Mouse (Mus musculus) cerebellum, postnatal 4 days (tissue): ENCODE results near the gene Fgfr2.

Experiments
- DNase-seq, 2 experiments: peaks; one replicate each; pipeline ENCODE4 v3.0.0; 2022; ENCODE audit warnings: low spot score in 2 of 2, mixed read lengths in 1 of 2

Gene Fgfr2

DNA sequence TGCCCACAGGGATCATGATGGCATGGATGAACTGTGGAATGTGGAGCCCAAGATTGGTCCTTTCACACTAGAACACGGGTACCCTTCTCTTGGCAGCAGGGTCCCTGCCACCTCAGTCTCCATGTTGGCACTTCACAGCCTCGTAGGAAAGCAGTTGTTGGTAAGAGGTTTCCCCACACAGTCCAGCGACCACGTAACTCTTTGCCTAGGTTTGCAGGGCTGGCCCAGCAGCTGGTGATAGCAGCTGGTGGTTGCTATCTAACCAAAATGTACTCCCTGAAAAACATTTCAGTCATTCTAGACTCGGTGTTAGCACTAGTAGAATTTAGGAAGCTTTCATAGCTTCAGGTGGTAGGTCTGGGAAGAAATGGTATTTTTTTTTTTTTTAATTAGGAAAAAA lies 2464.0 kb downstream of the Fgfr2 start:
- DNase-seq, result no peak

DNA sequence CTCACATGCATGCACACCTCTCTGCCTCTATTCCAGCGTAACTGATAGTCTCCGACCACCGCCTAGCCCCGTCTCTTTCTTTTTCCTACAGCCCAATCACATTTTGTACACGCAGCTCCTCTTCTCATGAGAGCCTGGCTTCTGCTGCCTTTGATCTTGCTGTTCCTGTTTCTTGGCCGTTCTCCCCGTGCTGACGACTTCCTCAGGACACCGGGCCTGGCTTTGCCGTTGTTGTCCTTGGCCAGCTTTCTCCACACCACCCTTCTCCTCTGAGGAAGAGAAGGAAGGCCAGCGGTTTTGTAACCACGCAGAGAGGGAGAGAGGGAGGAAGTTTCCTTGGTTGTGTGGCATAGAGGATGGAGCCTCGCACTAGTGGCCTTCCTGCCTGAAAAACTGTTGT lies 2465.4 kb downstream of the Fgfr2 start:
- DNase-seq, result no peak

DNA sequence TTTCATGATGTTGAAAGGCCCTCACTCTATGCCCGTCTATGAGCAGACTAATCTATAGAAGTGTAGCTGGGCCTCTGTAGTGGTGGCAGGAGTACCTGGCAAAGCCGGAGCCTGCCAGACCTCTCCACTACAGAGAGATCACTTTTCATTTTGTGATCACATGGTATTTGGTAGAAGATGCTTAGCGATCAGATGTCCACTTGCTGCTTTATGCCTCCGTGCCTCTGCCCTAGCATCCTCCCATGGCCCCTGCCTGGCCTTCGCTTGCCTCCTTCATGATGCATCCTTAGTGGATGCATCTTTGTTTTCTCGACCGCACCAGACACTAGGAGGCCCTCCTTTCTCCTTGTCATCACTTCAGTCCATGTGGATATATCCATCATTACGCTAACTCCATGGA lies 2466.2 kb downstream of the Fgfr2 start:
- DNase-seq, result no peak

DNA sequence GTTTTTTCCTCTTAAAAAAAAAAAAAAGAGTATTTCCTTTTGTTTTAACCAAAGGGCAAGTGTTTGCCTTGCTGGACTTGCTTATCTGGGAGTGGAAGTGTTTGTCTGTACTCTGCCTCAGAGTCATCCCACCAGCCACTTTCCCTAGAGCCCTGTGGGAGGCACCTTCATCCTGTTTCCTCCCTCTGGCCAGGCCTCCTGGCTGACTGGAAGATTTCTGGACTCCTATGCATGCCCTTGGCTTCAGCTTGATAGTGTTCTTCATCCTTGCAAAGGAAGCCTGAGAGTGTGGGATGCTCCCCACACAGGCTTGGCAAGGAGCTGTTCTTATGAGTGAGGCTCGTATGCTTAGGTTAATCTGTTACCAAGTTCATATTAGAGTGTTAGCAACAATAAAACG lies 2468.6 kb downstream of the Fgfr2 start:
- no peak for DNase-seq

DNA sequence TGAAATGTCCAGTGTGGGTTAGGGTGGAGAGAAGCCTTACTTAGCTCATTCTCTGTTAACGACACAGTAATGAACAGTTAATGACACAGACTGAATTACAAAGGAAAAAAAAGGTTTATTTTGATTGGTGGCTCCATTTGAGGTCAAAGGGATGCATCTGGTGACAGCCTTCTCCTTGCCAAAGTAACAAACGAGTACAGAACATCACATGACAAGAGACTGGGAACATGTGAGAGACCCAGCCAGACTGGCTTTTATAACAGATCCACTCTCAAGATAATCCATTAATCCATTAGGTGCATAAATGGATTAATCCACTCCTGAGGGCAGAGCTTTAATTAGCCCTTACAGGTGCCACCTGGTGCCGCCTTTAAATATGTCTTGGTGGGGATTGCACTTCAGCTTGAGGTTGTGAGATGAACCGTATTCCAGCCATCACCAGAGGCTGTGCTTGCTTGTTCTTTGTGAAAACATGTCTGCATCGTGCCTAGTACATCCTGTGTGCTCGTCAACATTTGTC lies 2470.1 kb downstream of the Fgfr2 start:
- no peak for DNase-seq

DNA sequence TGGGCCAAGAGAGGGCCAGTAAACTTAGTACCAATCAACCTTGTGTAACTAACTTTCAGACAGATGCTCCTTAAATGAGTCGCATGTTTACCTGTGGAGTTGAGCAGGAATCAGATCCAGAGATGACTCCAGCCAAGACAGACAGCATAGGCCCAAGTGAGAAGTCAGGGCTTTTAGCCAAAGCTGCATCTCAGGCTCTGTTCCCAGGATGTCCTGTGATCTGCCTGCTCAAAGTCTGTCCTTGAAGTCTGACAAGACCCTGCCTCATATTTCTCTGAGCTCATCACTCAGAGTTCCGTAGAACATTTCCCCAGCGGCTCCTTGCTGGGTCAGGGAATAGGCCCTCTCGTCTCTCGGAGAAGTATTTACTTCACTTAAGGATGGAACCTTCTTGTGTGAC lies 2472.5 kb downstream of the Fgfr2 start:
- no peak for DNase-seq

DNA sequence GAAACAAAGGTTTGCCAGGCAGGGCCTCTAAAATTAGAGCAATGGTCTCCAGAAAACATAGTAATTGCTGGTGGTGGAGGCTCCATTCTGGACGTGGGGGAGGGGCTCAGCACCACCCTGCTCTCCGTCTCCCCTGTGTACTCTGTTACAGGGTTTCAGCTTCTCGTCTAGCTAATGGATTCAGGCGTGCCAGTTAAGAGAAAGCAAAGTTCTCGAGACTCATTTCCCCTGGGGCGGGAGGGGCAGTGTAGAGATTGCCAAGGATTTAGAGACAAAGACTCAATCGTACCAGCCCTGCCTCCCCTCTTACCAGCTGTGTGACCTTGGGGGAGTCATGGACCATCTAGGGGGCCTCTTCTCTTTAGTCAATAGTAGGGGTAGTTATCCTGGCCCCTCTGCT lies 2473.9 kb downstream of the Fgfr2 start:
- no peak for DNase-seq

DNA sequence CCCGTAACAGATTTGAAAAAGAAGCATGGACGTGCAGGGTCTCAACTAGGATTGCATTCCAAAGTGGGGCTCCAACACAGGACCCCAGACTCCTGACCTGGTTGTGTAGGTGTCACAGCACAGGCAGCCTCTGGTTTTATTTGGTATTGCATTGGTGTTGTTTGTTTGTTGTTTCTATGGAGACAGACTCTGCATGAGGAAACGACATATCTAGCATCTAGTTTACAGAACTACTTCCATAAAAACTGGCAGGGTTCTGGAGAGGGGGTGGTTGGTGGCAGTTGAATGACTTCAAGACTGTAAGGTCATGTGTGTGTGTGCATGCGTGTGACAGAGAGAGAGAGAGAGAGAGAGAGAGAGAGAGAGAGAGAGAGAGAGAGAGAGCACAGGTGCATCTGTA lies 2475.1 kb downstream of the Fgfr2 start:
- no peak for DNase-seq

DNA sequence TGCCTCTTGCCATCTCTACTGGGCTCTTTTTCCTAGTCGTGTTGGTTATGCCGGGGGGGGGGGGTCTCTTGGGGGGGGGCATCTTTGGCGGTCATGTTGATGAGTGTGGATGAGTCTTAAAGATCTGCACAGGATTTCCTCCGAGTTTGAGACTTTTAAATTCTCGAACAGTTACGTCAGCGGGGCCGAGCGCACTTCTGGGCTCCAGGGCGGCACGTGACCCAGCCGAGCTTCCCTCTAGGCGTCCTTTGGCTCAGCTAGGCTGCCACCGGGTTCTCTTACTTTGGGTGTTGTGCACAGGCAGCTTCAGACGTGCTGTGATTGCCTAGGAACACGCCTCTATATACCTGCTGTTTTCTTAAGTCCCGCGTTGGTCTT lies 2476.4 kb downstream of the Fgfr2 start:
- no peak for DNase-seq

DNA sequence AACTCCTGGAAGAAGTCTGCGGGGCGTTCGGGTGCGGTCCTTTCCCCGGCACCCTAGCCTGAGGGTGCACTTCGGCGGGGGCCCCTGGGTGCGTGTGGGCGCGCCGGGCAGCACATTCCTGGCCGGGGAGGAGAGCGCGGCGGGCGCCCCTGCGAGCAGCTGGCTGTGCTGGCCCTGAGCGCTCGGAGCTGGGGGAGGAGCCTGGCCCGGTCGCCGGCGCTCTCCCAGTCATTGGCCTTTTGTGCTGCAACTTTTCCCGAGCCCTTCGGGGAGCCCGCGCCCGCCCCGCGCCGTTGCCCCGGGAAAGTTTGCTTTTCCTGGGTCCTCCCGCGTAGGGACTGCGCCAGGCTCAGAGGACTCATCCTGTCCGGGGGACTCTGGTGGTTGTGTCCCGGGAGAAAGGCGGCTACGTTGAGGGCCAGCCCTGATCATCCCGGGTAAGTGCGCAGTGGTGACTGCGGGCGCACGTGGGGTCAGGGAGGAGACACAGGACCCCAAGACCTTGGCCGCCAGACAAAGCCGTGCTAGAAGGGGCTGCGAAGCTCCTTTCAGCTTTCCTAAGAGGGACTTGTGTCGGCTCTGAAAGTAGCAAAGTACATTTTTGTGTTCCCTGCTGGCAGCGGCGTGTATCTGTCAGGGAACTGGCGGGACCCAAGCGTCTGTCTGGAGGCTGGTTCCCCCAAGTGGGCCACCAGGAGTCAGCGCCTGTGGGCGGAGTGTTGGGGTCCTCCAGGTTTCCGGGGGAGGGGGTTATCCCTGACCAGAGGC lies 2477.0 kb downstream of the Fgfr2 start:
- DNase-seq, result peak in 1 of 2 experiments; percentile 30

DNA sequence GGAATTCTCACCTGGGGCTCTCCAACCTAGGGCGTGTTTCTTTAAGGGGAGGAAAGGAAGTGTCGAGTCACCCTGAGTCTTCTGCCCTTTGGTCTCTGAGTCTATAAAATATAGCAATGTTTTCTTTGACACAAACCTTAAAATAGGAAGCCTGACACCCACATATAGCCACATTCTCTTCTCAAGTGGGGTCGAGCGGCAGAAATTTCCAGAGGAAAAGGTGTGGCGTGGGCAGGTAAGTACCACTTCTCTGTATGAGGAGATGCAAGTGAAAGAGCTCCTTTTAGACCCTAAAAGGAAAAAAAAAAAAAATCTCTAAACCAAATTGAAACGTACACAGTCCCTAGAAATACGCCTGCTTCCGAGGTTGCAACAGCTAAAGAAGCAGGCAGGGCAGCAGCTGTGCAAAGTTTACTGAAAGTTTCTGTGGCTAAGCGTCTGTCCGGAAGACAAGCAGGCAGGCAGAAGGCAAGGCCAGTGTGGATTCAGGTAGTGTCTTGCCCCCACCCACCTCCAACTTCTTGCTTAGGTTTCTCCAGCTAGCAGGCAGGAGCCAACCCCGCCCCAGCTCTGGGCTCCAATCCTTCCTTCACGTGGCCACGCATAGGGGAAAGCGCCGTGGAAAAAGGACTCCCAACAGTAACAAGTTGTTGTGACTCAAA lies 2477.7 kb downstream of the Fgfr2 start:
- DNase-seq, result no peak

DNA sequence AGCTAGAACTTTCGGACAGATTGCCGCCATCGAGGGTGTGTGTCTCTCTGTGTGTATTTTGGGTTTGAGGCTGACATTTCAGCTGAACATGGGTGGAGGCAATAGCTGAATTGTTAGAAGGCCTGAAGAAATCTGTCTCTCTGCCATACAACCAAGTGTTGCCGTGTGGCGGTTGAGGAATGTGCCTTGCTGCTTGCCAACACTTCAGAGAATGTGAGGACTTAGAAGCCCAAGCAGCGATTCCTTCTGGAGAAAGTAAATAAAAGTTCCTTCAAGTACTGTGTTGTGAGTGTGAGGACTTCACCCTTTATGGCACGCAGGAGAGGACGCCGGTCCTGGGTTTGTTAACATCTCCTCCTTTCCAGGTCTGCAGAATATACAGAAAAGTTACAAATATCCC lies 2482.5 kb downstream of the Fgfr2 start:
- no peak for DNase-seq

DNA sequence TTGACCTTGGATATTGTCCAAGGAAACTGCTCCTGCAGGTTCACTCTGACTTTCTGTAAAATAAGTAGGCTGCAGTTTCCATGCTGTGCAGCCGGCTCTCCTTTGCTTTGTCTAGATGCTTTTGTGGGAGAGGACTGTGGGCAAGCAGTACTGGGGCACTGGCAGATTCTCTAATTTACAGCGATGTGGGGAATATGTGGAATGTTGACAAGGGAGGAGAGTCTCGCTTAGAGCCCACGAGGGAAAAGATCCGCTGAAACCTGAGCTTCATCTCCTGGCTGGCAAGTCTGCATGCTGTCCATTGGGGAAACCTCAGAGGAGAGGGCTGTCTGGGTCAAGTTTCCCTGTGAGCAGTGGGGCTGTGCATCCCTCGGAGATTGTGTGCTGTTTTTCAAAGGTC lies 2485.3 kb downstream of the Fgfr2 start:
- DNase-seq, result no peak

DNA sequence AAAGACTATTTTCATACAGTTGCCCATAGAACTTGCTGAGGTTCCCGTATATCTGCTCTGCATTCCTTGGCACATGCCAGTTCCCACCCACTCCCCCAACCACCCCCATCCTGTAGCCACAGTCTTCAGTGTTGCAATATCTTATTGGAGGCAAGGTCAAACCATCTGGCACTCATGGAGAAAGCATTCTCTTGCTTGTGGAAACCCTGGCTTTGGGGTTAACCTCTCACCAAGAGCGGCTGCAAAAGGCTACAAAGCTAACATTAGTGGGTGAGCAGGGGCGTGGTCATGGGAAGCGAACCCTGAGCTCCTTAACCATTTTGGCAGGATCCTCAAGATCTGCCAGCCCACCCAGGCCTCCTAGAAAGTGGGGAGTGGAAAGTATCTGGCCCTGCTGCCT lies 2486.2 kb downstream of the Fgfr2 start:
- no peak for DNase-seq

DNA sequence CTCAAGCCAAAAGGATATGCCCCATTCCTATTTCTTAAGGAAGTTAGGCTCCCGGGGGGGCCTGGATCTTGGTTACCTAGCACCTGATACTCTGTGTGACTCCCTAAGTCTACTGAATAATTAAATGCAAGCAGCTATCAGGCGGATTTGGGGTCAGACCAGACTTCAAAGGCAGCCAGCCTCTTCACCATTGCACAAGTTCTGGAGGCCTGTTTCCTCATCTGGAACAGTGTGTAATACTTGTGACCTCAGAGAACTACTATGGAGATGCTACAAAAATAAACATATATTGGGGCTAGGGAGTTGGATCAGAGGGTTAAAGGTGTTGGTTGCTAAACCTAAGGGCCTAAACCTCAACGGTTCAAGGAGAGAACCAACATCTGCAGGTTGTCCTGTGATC lies 2486.9 kb downstream of the Fgfr2 start:
- DNase-seq, result no peak

DNA sequence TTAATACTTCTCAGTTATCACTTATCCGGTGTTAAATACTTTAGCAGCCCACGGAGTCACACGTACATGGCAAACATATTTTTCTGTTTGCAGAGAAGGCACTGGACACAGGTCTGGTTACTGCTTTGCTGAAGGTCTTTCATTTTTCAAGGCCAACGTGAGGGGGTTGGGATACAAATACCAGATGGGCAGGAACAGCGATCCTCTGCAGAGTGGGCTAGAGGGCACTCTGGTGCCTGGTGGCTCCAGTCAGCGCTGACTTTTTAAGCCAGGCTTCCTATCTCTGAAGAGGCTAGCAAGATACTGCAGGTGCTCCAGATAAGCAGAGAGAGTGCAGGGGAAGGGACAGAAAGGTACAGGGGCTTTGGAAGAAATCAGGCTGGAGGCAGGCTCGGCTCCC lies 2487.9 kb downstream of the Fgfr2 start:
- no peak for DNase-seq

DNA sequence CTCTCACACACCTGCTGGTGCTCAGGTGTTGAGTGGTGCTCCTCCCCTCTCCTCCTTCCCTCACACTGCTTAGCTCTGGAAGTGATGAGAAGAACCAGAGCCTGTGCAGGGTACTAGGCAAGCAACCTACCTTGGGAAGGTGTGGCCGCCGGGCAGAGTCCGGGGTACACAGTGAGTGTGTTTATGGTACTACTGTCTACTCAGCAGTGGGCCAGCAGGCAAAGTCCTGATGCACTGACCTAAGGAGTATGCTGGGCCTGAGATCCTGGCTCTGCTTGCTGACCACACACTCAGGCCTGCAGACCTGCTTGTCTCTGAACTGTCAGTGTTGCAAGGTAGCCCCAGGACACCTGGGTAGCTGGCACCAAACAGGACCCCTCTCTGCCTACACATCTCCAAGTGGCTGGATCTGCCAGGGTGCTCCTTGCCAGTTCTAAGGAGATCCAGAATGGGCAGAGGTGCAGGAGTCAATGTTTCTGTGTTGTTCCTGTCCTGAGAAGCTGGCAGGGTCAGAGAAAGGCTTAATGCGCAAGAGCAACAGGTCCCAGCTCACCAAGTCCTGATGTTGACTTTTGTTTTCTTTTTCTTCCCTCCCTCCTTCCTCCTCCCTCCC lies 2488.8 kb downstream of the Fgfr2 start:
- no peak for DNase-seq

DNA sequence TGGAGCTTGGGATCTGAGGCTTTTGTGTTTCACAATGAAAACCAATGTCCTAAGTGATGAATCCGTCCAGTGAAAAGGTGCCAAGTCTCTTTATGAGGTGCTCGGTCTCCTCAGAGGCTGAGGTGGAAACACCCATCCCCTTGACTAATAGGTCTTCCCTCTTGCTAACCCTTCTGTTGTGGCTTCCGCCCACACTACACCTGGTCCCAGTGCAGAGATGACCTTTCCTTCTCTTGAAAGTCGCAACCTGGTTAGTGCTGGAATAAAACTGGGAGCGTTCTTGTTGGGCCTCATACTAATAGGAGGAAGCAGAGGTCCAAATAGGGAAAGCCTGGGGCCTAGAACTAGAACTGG lies 2490.8 kb downstream of the Fgfr2 start:
- DNase-seq, result no peak

DNA sequence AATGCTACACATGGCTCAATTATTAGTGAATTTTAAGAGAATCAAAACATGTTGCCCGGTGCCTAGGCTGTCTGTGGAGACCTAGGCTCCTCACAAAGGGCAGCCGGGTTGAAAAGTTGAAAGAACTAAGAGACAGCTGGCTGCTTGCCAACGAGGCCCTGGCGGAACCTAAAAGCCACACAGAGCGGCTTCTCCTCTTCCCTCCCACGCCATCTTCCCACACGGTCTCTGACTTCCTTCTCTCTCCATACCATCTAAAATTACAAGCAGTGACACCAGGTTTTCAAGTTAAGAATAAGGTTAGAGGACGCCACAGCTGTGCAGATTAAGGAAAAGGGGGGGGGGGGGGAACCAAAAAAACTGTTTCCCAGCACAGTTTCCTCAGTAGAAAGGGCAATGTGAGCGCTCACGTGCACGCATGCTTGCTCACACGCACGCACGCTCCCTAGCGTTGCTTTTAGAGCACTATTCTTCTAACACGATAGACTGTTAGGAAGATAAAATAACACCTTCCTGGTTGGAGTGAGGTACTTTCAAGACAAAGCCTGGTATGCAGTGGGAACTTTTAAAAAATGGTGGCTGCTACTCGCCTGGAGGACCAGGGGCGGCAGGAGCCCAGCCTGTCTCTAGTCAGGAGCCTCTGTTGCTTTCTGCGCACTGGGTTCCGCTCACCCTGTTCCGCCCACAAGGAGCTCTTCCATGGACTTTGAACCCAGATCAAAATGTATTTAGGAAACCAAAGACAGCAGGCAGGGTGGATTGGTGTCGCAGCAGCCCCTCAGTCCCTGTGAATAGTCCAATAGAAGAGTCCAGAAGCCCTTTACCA lies 2491.4 kb downstream of the Fgfr2 start:
- peak in 1 of 2 experiments; percentile 19 for DNase-seq

DNA sequence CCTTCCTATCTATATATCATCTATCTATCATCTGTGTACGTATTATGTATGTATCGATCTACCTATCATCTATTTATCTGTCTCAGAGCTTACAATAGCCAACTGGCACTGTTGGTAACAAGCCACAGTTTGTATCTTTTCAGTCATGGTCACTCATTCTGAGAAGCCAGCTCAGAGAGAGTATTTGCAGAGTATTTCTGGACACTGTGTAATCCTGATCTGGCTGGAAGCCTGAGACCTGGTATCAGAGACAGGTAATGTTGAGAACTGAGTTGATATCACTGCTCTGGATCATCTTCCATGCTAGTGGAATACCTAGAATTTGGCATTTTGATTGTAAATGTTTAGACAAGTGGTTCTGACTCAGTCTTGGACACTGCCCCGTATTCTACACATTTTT lies 2492.2 kb downstream of the Fgfr2 start:
- DNase-seq, result no peak

DNA sequence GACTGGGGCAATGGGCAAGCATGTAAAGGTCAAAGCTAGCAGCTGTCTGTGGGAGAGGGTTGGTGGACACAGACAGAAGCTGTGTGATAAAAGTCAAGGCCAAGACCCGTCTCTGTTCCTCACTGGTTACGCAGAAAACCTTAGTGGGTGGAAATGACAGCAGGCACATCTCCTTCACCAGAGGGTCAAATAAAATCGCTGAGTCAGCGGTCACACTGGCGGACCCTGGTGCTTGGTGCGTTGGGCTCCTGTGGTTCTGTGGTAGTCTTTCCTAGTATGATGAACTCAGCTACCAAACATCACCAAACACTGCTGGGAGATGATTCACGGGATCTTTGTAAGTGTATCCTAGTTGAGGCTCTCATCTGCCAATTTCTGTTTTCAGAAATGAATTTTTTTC lies 2493.2 kb downstream of the Fgfr2 start:
- no peak for DNase-seq

DNA sequence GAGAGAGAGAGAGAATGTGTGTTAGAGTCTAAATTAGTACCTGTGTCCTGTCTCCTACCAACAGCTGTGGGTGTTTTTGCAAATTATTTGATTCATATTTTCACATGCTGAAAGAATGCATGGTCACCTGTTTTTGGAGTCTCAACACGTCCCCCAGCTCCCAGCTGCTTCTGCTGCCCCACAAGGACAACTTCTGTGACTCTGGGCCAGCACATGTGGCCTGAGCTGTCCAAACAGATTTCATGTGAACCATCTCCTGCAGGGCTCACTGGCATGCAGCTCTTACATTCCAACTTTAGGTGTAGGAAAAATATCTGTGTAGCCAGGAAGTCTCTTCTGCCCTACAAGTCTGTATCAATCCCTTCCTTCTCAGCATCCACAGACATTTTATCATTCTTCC lies 2494.5 kb downstream of the Fgfr2 start:
- no peak for DNase-seq
